Mouse (Mus musculus) heart, adult 9 months (tissue): ENCODE results near the gene Pard3.

Source experiments
- DNase-seq, 2 experiments: peaks; one replicate each; pipeline ENCODE4 v3.0.0; 2022; ENCODE audit warnings: low spot score in 2 of 2

Pard3 gene

GRCm38 (mm10) chr8:127230233-127230595 lies 166.5 kb downstream of the Pard3 start:
- DNase-seq, result no peak

DNA sequence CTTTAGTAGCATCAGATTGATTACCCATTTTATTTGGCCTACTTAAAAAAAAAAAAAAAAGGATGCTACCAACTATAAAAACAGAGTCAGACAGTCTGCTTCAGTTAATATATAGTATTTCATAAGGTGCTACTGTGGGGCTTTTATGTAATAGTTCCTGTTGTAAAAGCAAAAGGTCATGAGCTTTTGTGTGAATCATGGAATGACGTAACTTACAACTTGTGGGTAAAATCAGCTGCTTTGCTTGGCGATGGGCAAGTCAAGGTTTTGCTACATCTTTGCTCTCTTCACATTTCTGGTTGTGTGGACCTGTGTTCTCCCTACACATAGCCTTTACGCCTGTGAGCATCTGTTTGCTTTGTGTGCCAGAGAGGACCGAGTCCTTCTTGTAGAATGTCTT lies 179.7 kb downstream of the Pard3 start:
- no peak for DNase-seq

- no peak for DNase-seq
Observed at GRCm38 (mm10) chr8:127243841-127244240, 180.1 kb downstream of the Pard3 start.

DNA sequence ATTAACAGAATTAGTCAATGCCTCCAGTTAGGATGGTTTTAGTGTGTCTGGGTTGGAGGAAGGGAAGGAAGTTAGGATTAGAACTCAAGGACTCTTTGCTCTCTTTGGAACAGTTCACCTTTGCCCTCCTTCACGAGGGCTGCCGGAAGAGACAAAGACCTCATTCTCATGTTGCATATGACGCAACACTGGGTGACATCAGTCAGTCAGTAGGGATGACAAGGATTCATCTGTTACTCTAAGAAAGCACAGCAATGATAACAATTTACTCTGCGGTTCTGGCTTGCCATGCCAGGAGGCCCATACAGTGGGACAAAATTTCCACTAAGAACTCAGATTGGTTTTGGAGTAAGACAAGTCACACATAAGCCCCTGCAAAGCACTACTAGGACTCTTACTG lies 187.1 kb downstream of the Pard3 start:
- no peak for DNase-seq

GRCm38 (mm10) chr8:127251476-127251875 lies 187.8 kb downstream of the Pard3 start:
- DNase-seq, result no peak

DNA sequence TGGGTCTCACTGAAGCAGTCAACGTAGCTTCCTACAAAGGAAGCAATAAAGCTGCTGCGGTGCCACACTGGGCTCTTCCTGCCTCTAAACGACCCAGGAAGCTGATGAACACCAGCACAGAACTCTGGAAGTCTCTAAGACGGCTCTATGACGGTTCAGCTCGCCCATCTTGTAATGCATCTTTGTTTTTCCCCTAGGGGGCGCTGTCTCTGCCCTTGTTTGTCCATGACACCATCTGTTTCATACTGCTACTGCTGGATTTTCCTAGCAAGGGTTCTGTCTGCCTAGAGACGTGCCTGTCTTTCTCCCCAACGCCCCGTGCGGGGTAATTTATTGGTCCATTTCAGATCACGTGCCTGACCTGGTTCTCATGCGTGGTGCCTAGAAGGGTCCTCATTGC lies 188.3 kb downstream of the Pard3 start:
- DNase-seq, result no peak

DNA sequence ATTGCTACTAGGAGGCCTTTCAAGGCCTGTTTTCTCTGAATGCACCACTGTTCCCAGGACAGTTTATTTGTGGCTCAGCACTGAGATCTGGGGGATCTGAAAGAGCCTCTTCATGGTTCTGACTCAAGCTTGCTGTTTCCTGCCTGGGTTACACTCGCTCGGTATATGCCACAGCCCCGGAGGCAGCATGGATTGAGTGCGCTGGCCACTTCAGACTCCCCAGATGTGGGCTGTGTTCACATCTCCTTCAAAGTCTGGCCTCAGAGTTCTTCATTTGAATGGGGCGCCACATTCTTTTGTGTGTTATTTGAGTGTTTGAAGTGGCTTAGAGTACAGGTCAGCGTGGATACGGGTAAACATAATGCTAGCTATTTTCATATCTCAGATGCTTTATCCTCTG lies 190.9 kb downstream of the Pard3 start:
- DNase-seq, result no peak

GRCm38 (mm10) chr8:127257086-127257485 lies 193.4 kb downstream of the Pard3 start:
- no peak for DNase-seq

- no peak for DNase-seq
Observed at GRCm38 (mm10) chr8:127261051-127261450, 197.4 kb downstream of the Pard3 start.

GRCm38 (mm10) chr8:127262026-127262425 lies 198.3 kb downstream of the Pard3 start:
- peak in 1 of 2 experiments; percentile 11 for DNase-seq

DNA sequence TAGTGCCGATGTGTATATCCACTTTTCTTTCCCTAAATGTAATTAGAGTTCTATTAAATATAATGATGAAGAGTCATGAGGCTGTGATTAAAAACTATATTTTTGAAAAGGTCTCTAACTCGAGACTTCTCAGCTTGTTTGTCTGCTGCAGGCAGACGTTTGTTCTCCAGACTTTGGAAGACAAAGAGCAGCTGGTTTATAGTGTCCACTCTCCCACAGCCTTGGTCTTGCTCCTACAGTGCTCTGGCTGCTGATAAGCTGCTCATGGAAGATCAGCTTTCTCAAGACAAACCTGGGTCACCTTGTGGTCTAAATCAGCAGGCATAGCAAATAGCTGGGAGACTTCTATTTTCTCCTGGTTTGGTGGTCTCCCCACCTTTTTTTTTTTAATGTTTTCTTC lies 198.7 kb downstream of the Pard3 start:
- peak in 1 of 2 experiments; percentile 10 for DNase-seq

DNA sequence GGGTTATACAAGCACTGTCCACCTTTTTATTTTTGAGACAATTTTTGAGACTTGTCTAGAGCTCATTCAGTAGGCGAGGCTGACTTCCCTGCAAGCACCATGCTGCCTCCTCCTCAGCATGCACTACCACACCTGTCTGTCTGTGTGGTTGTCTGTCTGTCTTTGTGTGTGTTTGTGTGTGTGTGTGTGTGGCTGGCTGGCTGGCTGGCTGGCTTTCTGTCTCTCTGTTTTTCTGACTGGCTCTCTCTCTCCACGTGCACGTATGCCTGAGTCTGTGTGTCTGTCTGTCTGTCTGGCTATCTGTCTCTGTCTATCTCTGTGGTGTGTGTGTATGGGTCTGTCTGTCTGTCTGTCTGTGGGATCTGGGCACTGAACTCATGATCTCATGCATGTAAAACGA lies 199.2 kb downstream of the Pard3 start:
- DNase-seq, result no peak

- DNase-seq, result no peak
Observed at GRCm38 (mm10) chr8:127263457-127263856, 199.8 kb downstream of the Pard3 start.

DNA sequence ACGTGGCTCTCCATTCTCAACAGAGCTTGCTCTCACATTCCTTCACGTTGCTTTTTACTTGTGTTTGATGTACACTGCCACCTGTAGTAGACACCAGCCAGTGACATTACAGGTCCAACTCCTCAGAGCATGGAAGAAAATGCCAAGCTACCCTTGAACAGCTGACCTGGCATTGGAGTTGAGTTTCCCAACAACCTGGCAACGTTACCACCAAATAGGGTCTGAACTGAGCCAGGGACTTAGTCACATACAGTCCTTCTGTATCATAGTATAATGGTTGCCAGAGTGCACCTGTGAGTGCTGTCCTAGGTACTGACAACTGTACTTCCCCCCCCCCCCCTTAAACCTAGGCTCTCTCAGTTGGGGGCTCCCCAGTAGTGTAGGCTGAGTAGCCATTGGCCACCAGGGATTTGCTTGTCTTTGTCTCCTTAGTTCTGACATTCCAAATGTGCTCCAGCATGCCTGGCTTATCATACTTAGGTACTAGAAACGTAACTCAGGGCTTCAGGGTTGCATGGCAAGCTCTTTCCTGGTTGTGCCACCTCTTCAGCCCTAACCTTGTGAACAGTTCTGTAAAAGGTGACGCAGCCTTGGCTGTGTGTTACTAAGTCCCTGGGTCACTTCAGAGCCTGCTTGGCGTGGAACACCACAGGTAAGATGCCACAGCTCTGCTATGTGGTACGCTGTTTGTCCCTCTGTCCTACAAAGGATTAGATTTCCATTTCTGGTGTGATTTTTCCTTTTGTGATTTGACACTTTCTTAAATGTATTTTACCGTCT lies 201.2 kb downstream of the Pard3 start:
- DNase-seq, result no peak

DNA sequence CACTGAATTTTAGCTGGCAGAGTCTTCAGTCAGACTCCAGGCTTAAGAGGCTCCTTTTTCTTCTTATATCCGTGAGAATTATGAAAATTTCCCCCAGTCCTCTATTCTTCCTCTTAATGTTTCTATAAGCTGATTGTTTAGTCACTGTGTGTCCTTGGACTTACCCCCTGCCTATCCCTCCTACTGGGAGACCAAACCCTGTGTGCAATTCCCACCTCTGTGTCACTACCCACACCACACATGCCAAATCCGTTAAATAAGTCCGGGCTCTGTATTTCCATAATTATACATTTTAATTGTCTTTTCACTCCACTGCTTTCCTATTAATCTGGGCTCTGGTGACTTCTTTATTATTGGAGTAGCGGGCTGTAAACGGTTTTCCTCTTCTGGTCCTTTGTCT lies 203.1 kb downstream of the Pard3 start:
- no peak for DNase-seq

- no peak for DNase-seq
Observed at GRCm38 (mm10) chr8:127268239-127269024, 204.7 kb downstream of the Pard3 start.

- no peak for DNase-seq
Observed at GRCm38 (mm10) chr8:127269082-127269747, 205.5 kb downstream of the Pard3 start.

DNA sequence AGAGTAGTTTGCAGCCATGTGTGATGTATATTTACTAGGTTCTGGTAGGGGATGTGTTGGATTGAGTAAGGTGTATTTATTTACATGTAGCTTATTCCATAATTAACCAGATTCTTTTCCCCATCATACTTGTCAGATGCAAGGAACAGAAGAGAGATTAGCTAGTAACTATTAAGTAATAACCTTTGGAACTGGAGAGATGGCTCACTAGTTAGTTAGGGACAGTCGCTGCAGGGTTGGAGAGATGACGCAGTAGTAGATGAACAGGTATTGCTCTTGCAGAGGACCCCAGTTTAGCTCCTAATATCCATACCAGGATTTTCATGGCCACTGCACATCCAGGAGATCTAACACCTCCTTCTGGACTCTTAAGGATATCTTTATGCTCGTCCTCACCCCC lies 207.5 kb downstream of the Pard3 start:
- no peak for DNase-seq

- DNase-seq, result no peak
Observed at GRCm38 (mm10) chr8:127280299-127280974, 216.7 kb downstream of the Pard3 start.

DNA sequence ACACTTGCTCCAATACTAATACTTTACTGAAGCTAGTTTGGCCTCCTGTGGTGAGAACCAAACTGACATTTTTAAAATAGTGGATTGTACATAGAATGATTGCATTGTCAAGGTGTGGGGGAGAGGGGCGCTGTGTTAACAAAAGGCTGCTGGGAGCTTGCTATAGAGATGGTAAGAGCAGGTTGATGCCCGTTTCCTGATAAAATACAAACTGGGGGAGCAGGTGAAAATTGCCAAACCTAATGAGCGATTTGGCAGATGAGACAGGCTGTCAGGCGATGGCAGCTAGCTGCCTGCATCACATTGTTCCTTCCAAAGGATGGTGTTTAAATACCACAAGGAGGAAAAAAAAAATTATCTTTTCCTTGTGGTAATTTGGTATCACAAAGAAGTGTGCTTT lies 217.3 kb downstream of the Pard3 start:
- no peak for DNase-seq

- DNase-seq, result no peak
Observed at GRCm38 (mm10) chr8:127284462-127285216, 220.9 kb downstream of the Pard3 start.
